Mouse (Mus musculus) brain, adult 10 weeks (tissue): ENCODE measurements around the gene Zc3h12b. TPM values are rescaled to one million over a fixed set of nuclear protein-coding genes. Genes with fewer than 3 reads are reported as not detected.

ENCODE experiments used
- polyA plus RNA-seq: library from polyadenylated mRNA; stranded (reverse); fragments of 350-450 nt; fragmentation: Illumina TruSeq; extraction: RNeasy Lipid Tissue Mini Kit (QIAGEN cat#74804); gene quantifications from one replicate; pipeline ENCODE4 v1.2.3, GENCODE M21; 2015; ENCODE audit warnings: low read depth, low replicate concordance

The Zc3h12b gene
- 11.4 TPM for polyA plus RNA-seq

DNA sequence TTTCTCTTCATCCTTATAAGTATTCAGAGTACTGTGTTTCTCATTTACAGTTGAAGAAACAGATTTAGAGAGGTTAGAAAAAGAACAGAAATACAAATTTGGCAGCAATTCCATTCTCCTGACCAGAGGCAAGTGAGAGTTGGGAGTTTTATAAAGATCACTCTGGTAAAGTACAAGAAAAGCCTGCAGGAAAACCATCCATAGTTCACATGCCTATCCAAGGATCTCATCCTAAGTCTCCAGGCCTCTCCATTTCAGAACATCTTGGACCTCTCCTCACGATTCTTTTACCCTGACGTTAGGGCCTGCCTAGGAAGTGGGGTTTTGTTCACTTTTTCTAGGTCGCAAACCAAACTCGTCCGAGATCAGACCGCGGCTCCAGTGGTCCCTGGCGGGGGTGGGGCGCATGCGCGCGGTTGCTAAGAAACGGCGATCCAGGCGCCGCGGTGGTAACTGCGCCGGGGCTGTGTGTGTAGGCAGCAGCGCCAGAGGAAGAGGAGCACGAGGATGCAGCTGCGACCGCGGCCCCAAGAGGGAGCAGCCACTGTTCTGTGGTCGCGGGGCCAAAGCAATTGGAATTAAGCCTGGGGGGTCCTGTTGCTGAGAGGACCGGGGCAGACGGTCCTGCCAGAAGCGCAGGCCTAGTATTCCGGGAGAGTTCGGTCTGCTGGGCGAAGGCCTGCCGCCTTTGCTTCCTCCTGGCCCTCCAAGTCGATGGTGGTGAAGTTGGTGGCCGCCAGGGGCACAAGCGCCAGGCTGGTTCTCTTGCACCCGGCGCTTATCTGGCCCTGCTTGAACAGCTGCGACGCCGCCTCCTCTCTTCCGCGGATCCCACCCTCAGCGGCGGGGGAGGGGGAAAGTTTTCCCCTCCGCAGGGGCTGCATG lies at the start of gene Zc3h12b:
Zc3h12b (plus strand) TSS at position 452 of the 885 bp plus-strand sequence.

DNA sequence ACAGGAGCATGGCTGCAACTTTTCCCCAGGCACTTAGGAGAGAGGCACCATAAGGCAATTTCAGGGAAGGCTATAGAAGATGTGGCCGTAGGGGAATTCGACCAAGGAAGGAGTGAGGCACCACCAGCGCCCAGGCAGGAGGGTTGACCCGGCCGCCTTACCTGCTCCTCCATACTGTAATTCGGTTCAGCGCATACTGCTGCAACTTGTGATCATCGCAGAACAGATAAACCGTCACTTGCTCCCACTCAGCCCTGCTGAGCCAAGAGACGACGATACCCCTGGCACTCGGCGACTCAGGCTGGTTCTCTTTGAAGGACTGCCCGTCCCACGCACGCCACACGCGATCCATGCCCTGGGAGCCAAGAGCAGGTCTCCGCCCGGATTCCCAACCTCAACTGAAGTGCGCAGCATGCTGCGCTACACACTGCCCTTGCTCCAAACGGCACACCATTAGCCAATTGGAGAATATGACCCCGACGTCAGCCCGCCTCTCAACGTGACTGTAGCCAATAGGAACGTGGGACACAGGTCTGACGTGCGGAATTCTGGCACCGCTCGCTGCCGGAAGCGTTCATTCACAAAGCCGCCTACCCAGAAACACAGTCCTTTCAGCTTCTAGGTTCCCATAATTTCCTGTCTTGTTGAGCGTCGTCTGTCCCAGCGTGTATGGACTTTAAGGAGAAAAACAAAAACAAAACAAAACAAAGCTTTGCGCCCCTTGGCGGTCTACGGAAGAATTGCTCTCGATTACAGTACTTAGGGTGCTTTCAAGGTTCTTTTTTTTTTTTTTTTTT lies 245.2 kb downstream of the Zc3h12b start, which contains the start of gene Las1l:
Las1l (minus strand) TSS at position 466 of the 797 bp plus-strand sequence.

Other genes with a start within 250 kb of the Zc3h12b start
- gene Asb12, start 153.7 kb upstream of the Zc3h12b start, polyA plus RNA-seq, result not detected
- not detected for gene Pfn5, start 153.6 kb upstream of the Zc3h12b start, polyA plus RNA-seq
- 23.8 TPM for gene Zc4h2, start 53.2 kb upstream of the Zc3h12b start, polyA plus RNA-seq
- 58.7 TPM for gene Las1l, start 245.3 kb downstream of the Zc3h12b start, polyA plus RNA-seq